Mouse (Mus musculus) stomach, embryonic 15.5 days (tissue): ENCODE measurements around the gene Bcam. TPM values are rescaled to one million over a fixed set of nuclear protein-coding genes. Genes with fewer than 3 reads are reported as not detected.

Experiments used
- ATAC-seq: fragments of 200-750 bp; cut with Nextera tagmentation; 2 replicates; pipeline ENCODE4 v1.8.0; 2017; ENCODE audit warnings: low read depth, moderate number of reproducible peaks, moderate TSS enrichment; ENCODE audit not compliant: insufficient read depth, low FRiP score
- H3K27ac ChIP-seq: fragments of 300-500 bp; sonication (generic); 2 replicates; pipeline ENCODE4 v1.5.1; 2015; ENCODE audit warnings: mild to moderate bottlenecking, inconsistent platforms
- H3K27me3 ChIP-seq: fragments of 300-500 bp; sonication (generic); replicated peaks from 2 replicates; pipeline ENCODE4 v1.6.1; 2015; ENCODE audit warnings: inconsistent platforms
- H3K36me3 ChIP-seq: fragments of 300-500 bp; sonication (generic); 2 replicates; pipeline ENCODE4 v1.6.1; 2015; ENCODE audit warnings: inconsistent platforms
- H3K4me1 ChIP-seq: fragments of 300-500 bp; sonication (generic); 2 replicates; pipeline ENCODE4 v1.6.1; 2015; ENCODE audit warnings: inconsistent platforms
- H3K4me2 ChIP-seq: fragments of 300-500 bp; sonication (generic); 2 replicates; pipeline ENCODE4 v1.6.1; 2015; ENCODE audit warnings: mild to moderate bottlenecking, inconsistent platforms
- H3K4me3 ChIP-seq: fragments of 300-500 bp; sonication (generic); replicated peaks from 2 replicates; pipeline ENCODE4 v1.5.1; 2015; ENCODE audit warnings: inconsistent platforms
- H3K9ac ChIP-seq: fragments of 300-500 bp; sonication (generic); 2 replicates; pipeline ENCODE4 v1.6.1; 2015; ENCODE audit warnings: inconsistent platforms
- H3K9me3 ChIP-seq: fragments of 300-500 bp; sonication (generic); 2 replicates; pipeline ENCODE4 v1.6.1; 2016; ENCODE audit warnings: inconsistent platforms
- WGBS: fragments of 180-500 bp; shearing (Covaris S2); methylation state at CpG from one replicate; pipeline ENCODE4 v1.1.7; 2015; 5-methylcytosine and 5-hydroxymethylcytosine counted together
- polyA plus RNA-seq: library from polyadenylated mRNA; unstranded; fragments of >200 nt; fragmentation: Nextera tagmentation; extraction: Ambion mirVana; gene quantifications from 2 replicates; pipeline ENCODE4 v1.2.1, GENCODE M21; 2015

Gene Bcam
- polyA plus RNA-seq, 1 experiment from 2014 or later, result 151 TPM

DNA sequence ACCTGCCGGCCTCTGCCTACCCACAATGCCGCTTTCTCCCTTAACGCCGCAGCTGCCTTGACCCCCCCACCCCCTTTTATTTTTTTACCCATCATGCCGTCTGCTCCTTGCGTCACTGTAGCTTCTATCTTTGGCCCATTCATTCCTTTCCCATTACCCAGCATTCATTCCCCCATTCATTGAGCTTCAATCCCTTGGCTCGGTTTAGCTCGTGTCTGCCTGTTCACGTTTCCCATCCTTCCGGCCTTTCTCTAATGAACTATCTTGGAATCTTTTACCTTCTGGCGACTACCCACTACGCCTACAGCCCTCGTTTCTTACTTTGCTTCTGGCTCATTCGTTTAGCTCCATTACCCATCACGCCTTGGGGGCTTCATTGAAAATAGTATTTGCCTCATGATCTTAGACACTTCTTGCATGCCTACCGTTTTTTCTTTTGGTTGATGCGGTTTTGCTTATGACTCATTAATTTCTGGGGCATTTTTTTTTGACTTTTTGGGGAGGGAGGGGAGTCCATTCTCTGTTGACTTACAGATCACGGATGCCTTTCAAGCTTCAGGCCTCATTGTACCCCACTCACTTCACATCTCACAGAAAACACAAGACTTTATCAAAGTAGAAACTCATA, 54.6 kb downstream of the Bcam start:
- Histone ChIP-seq H3K27ac (peak overlapping the region; percentile 85), H3K36me3 (peaks cover 22% of the 10 kb centered on the region), H3K27me3 (no peaks in the 10 kb centered on the region), H3K4me2 (peak overlapping the region; percentile 68), H3K4me3 (peak overlapping the region; percentile 41), H3K9me3 (no peaks in the 10 kb centered on the region), H3K9ac (no peak overlapping the region), H3K4me1 (peaks cover 15% of the 10 kb centered on the region)
- WGBS, result 4% methylated on average over 18 of the region's 18 CpGs
- no peak for ATAC-seq

DNA sequence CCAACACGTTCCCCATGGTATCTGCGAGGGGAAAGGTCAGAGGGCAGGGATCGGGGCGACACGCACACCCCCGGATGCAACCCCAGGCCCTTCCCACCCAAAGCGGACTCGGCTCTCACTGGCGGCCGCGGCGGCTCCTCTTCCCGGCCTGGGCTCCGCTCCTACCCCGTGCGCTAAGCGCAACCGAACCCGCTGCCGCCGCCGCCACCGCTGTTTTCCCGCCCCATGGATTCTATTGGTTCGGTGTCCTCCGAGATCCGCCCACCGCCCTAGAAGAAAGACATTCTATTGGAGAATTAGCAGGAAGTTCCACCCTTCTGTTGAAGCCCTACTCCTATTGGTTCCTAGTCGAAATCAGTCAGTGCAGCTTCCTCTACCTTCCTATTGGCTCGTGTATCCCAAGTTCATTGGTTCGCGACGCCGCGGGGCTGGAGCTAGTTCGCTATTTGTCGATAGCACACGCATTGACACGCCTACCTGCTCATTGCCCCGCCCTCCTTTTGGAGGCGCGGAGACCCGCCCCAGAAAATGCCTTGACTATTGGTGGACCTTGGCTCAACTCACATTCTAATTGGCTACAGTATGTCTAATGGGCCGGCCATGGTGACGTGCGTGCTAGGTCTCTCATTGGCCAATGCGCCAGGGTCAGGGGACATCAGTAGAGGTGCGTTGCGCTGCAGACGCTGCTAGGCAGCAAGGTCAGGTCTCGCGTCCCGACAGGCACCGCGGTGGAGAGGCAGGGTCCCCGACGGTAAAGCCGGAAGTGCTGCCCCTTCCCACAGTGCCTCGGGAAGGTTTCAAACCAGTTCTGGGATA, 55.4 kb downstream of the Bcam start, which contains the start of gene Tomm40:
Tomm40 (minus strand) TSS at position 200 of the 816 bp plus-strand sequence.
- under 1% methylated on average over 56 of the region's 59 CpGs for WGBS
- Histone ChIP-seq H3K27ac (peak within 1 kb of the TSS; percentile 85), H3K4me1 (peaks cover 15% of the 10 kb centered on the region), H3K4me2 (peak within 1 kb of the TSS; percentile 85), H3K36me3 (peaks cover 26% of the 10 kb centered on the region), H3K27me3 (no peaks in the 10 kb centered on the region), H3K9me3 (no peaks in the 10 kb centered on the region), H3K9ac (peak within 1 kb of the TSS; percentile 98), H3K4me3 (peak within 1 kb of the TSS; percentile 100)
- ATAC-seq, result peak; percentile 99

DNA sequence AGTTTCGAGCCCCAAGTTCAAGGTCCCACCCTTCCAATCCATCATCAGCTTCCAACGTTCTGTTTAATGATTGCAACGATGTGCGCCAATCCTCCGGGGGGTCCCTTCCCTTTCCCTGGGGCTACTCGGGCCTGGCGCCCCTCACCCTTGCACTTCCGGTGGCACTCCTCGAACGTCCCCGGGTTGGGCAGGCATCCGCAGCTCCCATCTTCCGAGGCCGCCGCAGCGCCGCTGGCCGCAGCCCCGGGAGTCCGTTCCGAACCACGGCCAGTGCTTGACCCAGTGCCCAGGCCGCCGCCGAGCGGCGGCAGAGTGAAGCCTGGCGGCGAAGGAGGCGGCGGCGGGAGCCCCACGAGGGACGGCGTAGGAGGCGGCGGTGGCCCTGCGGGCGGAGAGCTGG, 56.0 kb downstream of the Bcam start:
- peak overlapping the region; percentile 80 for H3K27ac ChIP-seq
- H3K4me3 ChIP-seq, result peak overlapping the region; percentile 100
- H3K27me3 ChIP-seq, result no peaks in the 10 kb centered on the region
- no peaks in the 10 kb centered on the region for H3K9me3 ChIP-seq
- H3K9ac ChIP-seq, result peak overlapping the region; percentile 98
- peak overlapping the region; percentile 85 for H3K4me2 ChIP-seq
- peaks cover 15% of the 10 kb centered on the region for H3K4me1 ChIP-seq
- ATAC-seq, result no peak
- WGBS, result under 1% methylated on average over 39 of the region's 39 CpGs
- H3K36me3 ChIP-seq, result peaks cover 30% of the 10 kb centered on the region

DNA sequence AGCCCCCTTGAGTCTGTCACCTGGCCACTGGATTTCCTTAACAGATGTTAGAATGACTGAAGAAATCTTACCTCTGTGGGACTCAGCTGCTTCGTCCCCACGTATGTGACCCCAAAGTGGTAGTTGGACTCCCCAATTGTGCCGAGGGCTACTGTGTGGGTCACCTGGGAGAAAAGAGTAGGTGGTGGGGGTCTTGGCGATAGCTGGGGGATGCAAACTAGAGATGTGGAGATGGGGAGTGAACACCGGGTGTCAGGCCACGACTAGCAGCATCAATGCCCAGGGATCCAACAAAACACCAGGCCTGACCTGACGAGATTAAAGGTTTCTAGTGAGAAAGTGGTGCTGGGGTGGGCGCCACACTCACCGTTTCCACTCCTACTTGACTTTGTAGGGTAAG, 57.2 kb downstream of the Bcam start:
- ATAC-seq, result no peak
- Histone ChIP-seq H3K27ac (no peak overlapping the region), H3K36me3 (peaks cover 35% of the 10 kb centered on the region), H3K4me1 (peaks cover 15% of the 10 kb centered on the region), H3K9ac (no peak overlapping the region), H3K27me3 (no peaks in the 10 kb centered on the region), H3K4me2 (no peak overlapping the region), H3K4me3 (no peak overlapping the region), H3K9me3 (no peaks in the 10 kb centered on the region)
- WGBS, result 87% methylated on average over 9 of the region's 9 CpGs

DNA sequence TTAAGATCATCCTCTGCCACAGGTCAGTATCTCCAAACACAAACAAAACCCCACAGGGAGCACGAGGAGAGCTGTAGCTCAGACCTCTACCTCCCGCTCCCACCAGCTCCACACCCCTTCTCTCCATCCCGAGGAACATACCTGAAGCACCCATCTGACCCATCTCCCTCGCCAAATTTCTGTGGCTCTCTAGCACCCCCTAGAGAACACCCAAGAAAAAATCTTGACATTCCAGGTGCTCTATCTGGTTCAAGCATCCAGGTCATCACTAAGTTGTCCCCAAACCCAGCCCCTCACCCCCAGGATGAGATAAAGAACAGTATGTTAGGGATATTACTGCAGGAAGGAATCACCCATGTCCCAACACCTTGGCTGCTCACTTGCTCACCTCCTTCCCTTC, 57.6 kb downstream of the Bcam start:
- no peak overlapping the region for H3K4me2 ChIP-seq
- H3K27ac ChIP-seq, result no peak overlapping the region
- no peak overlapping the region for H3K4me3 ChIP-seq
- no peaks in the 10 kb centered on the region for H3K9me3 ChIP-seq
- no peak for ATAC-seq
- no peak overlapping the region for H3K9ac ChIP-seq
- peaks cover 38% of the 10 kb centered on the region for H3K36me3 ChIP-seq
- H3K4me1 ChIP-seq, result peaks cover 15% of the 10 kb centered on the region
- WGBS, result 45% methylated on average over 4 of the region's 4 CpGs
- no peaks in the 10 kb centered on the region for H3K27me3 ChIP-seq

DNA sequence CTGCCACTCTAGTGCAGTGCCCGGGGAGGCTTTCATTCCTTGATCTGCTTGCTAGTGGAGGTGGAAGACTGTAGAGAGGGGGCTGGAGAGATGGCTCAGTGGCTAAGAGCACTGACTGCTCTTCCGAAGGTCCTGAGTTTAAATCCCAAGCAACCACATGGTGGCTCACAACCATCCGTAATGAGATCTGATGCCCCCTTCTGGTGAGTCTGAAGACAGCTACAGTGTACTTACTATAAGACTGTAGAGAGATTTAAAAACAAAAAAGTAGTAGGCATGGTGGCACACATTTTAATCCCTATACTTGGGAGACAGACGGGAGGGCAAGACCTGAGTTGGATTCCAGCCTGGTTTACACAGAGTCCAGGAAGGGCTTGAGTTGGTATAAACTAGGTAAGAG, 58.4 kb downstream of the Bcam start:
- Histone ChIP-seq H3K4me1 (peaks cover 15% of the 10 kb centered on the region), H3K4me2 (no peak overlapping the region), H3K9me3 (no peaks in the 10 kb centered on the region), H3K36me3 (peaks cover 43% of the 10 kb centered on the region), H3K27ac (no peak overlapping the region), H3K9ac (no peak overlapping the region), H3K27me3 (no peaks in the 10 kb centered on the region), H3K4me3 (no peak overlapping the region)
- WGBS, result 73% methylated on average over 4 of the region's 4 CpGs
- ATAC-seq, result no peak

DNA sequence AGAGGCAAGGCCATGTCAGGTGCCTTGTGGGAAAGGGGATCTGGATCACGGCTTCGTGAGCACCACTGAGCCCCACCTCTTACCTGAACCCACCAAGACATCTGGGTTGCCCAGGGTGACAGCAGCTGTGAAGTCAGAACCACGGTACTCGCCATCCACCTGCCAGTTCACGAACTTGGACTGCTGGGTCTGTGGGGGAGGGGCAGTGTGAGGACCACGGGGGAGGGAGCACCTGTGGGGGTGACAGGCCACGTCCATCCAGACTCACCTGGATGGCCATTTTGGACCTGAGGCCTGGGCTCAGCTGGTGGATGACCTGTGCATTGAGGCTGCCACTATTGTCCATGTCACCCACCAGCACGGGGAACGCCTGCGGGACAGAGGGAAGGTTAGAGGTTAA, 60.2 kb downstream of the Bcam start:
- peaks cover 43% of the 10 kb centered on the region for H3K36me3 ChIP-seq
- H3K4me2 ChIP-seq, result no peak overlapping the region
- ATAC-seq, result no peak
- H3K27ac ChIP-seq, result no peak overlapping the region
- 87% methylated on average over 10 of the region's 10 CpGs for WGBS
- H3K9me3 ChIP-seq, result no peaks in the 10 kb centered on the region
- no peak overlapping the region for H3K4me3 ChIP-seq
- H3K4me1 ChIP-seq, result peaks cover 9% of the 10 kb centered on the region; the same call in 1 of the 2 replicates
- no peaks in the 10 kb centered on the region for H3K27me3 ChIP-seq
- H3K9ac ChIP-seq, result no peak overlapping the region

Other genes starting within 250 kb of the Bcam start
- 25.3 and 28.2 TPM in 2 replicates for gene Ppp1r37, start 207.9 kb downstream of the Bcam start, polyA plus RNA-seq
- gene Zfp296, start 193.7 kb downstream of the Bcam start, polyA plus RNA-seq, result 1.7 and 2.6 TPM in 2 replicates
- gene Gemin7, start 193.4 kb downstream of the Bcam start, polyA plus RNA-seq, result 143 and 157 TPM in 2 replicates
- gene Clasrp, start 166.5 kb downstream of the Bcam start, polyA plus RNA-seq, result 44.8 and 48.3 TPM in 2 replicates
- gene Relb, start 141.6 kb downstream of the Bcam start, polyA plus RNA-seq, result 9.0 and 10.1 TPM in 2 replicates
- gene Clptm1, start 106.0 kb downstream of the Bcam start, polyA plus RNA-seq, result 79.7 and 85.8 TPM in 2 replicates
- gene Apoc2, start 93.1 kb downstream of the Bcam start, polyA plus RNA-seq, result 47.3 and 98.1 TPM in 2 replicates
- gene Gm44805, start 89.6 kb downstream of the Bcam start, polyA plus RNA-seq, result 3.1 TPM in 1 of 2 replicates, not detected in the other
- gene Apoc4, start 89.5 kb downstream of the Bcam start, polyA plus RNA-seq, result 8.0 and 23.5 TPM in 2 replicates
- gene Apoc1, start 78.4 kb downstream of the Bcam start, polyA plus RNA-seq, result 36.2 and 52.7 TPM in 2 replicates
- 363 and 515 TPM in 2 replicates for gene Apoe, start 71.8 kb downstream of the Bcam start, polyA plus RNA-seq
- gene Tomm40, start 55.6 kb downstream of the Bcam start, polyA plus RNA-seq, result 161 and 181 TPM in 2 replicates
- 129 and 136 TPM in 2 replicates for gene Nectin2, start 20.5 kb downstream of the Bcam start, polyA plus RNA-seq
- gene Cblc, start 25.8 kb upstream of the Bcam start, polyA plus RNA-seq, result 24.3 and 24.6 TPM in 2 replicates
- gene Bcl3, start 51.8 kb upstream of the Bcam start, polyA plus RNA-seq, result 8.9 and 10.4 TPM in 2 replicates
- 0.39 TPM in 1 of 2 replicates, not detected in the other for gene Gm19345, start 81.0 kb upstream of the Bcam start, polyA plus RNA-seq
- 0.09 TPM in 1 of 2 replicates, not detected in the other for gene Ceacam16, start 90.3 kb upstream of the Bcam start, polyA plus RNA-seq
- 0.64 and 1.1 TPM in 2 replicates for gene Ceacam19, start 116.9 kb upstream of the Bcam start, polyA plus RNA-seq
- gene Pvr, start 150.1 kb upstream of the Bcam start, polyA plus RNA-seq, result 12.8 and 13.9 TPM in 2 replicates
- 2.7 and 3.1 TPM in 2 replicates for gene Igsf23, start 179.7 kb upstream of the Bcam start, polyA plus RNA-seq
- 0.14 and 0.15 TPM in 2 replicates for gene Ceacam20, start 194.4 kb upstream of the Bcam start, polyA plus RNA-seq
- not detected in 2 replicates for gene Nlrp9b, start 220.4 kb upstream of the Bcam start, polyA plus RNA-seq